Mouse (Mus musculus): Measurements from ENCODE around the gene Rasa2. TPM values are rescaled to one million over a fixed set of nuclear protein-coding genes. Genes with fewer than 3 reads are reported as not detected.
"Not testable (repeated sequence)": the region's sequence is repeated elsewhere in the genome, so short reads cannot be mapped to it uniquely, and the experiment has no call there.

Rasa2 gene
- polyA plus RNA-seq, 1 experiment from 2014 or later = 16.0 TPM

DNA sequence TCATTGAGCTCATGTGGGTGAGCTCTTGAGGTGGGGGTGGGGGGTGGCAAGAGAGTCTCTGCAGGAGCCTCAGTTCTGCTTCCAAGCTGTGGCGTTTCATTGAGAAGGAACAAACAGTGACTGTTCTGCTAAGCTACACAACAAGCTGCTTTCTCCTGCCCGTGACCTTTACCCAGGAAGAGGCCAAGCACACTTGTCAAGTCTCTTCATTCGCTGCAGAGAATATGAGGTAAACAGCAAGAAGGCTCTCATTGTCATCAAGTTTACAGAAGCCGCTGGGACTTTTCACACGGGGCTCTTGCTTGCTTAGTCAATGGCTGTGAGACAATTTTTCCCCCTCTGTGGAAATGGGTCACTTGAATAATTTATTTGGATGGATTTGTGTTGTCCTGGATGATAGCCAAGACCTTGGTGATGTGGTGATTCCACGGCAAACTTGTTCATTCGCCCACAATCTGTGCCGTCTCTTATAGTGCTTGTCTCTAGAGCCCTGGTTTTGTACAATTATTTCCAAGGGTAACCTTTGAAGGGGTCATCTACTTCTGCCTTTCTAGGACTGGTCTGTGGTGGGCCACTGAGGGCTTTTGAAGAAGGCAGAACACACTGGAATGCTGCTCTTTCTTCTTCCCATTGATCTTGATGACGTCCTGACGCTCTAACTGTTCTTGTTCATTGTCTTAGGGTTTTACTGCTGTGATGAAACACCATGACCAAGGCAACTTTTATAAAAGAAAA lies 29.3 kb upstream of the Rasa2 start:
- no peak overlapping the region for H3K9ac ChIP-seq
- no peak overlapping the region for H3K27ac ChIP-seq
- WGBS = 65% methylated on average over 10 of the region's 10 CpGs
- no peaks in the 10 kb centered on the region for H3K27me3 ChIP-seq
- no peak overlapping the region for H3K4me2 ChIP-seq
- no peak for ATAC-seq
- H3K4me3 ChIP-seq = no peak overlapping the region
- H3K36me3 ChIP-seq (ENCODE audit: poor library complexity, severe bottlenecking) = no peaks in the 10 kb centered on the region
- peaks cover 4% of the 10 kb centered on the region; the same call in 1 of the 2 replicates for H3K4me1 ChIP-seq
- H3K9me3 ChIP-seq (replicated peaks) = no peaks in the 10 kb centered on the region

GRCm38 (mm10) chr9:96659801-96660200 lies 28.4 kb upstream of the Rasa2 start:
- Histone ChIP-seq H3K9ac (no peak overlapping the region), H3K4me2 (no peak overlapping the region), H3K36me3 (ENCODE audit: poor library complexity, severe bottlenecking) (no peaks in the 10 kb centered on the region), H3K4me3 (no peak overlapping the region), H3K9me3 (replicated peaks) (no peaks in the 10 kb centered on the region), H3K4me1 (peaks cover 4% of the 10 kb centered on the region; the same call in 1 of the 2 replicates), H3K27ac (no peak overlapping the region), H3K27me3 (no peaks in the 10 kb centered on the region)
- no peak for ATAC-seq
- 77% methylated on average over 2 of the region's 2 CpGs for WGBS

- Histone ChIP-seq H3K27ac (no peak overlapping the region), H3K9me3 (replicated peaks) (no peaks in the 10 kb centered on the region), H3K36me3 (ENCODE audit: poor library complexity, severe bottlenecking) (no peaks in the 10 kb centered on the region), H3K4me3 (no peak overlapping the region), H3K27me3 (no peaks in the 10 kb centered on the region), H3K4me1 (no peaks in the 10 kb centered on the region), H3K9ac (no peak overlapping the region), H3K4me2 (no peak overlapping the region)
- 78% methylated on average over 4 of the region's 4 CpGs for WGBS
- no peak for ATAC-seq
These were observed 22.1 kb upstream of the Rasa2 start for GRCm38 (mm10) chr9:96653538-96653937.

DNA sequence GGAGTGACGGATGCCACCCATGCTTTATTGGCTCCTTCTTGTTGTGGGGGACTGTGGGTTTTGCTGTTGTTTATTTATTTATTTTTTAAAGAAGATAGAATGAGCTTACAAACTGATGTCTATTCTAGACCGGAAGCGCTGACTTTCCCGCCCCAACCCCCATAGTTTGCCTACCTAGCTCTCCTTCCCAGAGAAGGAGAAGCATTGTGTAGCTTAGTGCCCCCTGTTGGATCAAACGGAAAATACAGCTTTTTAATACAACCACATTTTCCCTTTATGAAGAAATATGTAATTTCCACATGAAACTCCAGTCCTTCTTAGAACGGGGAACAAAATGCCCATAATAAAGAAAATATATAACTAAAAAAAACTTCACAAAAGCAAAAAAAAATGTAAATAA lies 21.3 kb upstream of the Rasa2 start:
- H3K4me1 ChIP-seq = no peaks in the 10 kb centered on the region
- WGBS = 67% methylated on average over 6 of the region's 6 CpGs
- no peaks in the 10 kb centered on the region for H3K36me3 ChIP-seq (ENCODE audit: poor library complexity, severe bottlenecking)
- no peak overlapping the region for H3K27ac ChIP-seq
- H3K27me3 ChIP-seq = no peaks in the 10 kb centered on the region
- H3K4me2 ChIP-seq = no peak overlapping the region
- no peaks in the 10 kb centered on the region for H3K9me3 ChIP-seq (replicated peaks)
- H3K4me3 ChIP-seq = no peak overlapping the region
- no peak overlapping the region for H3K9ac ChIP-seq
- ATAC-seq = no peak

- no peaks in the 10 kb centered on the region for H3K4me1 ChIP-seq
- no peak overlapping the region for H3K4me3 ChIP-seq
- H3K27me3 ChIP-seq = no peaks in the 10 kb centered on the region
- H3K36me3 ChIP-seq (ENCODE audit: poor library complexity, severe bottlenecking) = no peaks in the 10 kb centered on the region
- 89% methylated on average over 7 of the region's 7 CpGs for WGBS
- no peak overlapping the region for H3K4me2 ChIP-seq
- H3K9ac ChIP-seq = no peak overlapping the region
- no peak for ATAC-seq
- H3K27ac ChIP-seq = no peak overlapping the region
- no peaks in the 10 kb centered on the region for H3K9me3 ChIP-seq (replicated peaks)
These were observed 19.4 kb upstream of the Rasa2 start for GRCm38 (mm10) chr9:96650807-96651206.

DNA sequence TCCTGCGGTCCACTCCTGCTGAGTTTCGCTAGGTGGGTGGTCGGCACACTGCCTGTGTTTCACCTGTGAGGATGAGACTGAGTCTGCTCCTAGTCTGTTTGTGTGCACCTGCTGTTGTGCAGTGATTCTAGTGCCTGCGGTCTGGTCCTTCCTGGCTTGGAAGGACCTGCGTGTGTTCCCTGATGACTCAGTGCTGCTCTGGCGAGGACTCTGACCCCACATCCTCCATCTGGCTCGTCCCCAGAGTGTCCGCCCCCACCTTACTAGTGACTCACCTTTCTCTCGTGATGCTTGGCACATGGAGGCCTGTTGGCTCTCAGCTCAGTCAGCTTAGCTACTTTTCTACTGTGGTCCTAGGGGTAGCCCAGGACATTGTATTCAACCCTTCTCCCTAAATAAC lies 18.5 kb upstream of the Rasa2 start:
- Histone ChIP-seq H3K4me2 (no peak overlapping the region), H3K4me1 (no peaks in the 10 kb centered on the region), H3K36me3 (ENCODE audit: poor library complexity, severe bottlenecking) (no peaks in the 10 kb centered on the region), H3K9ac (no peak overlapping the region), H3K27ac (no peak overlapping the region), H3K9me3 (replicated peaks) (no peaks in the 10 kb centered on the region), H3K27me3 (no peaks in the 10 kb centered on the region), H3K4me3 (no peak overlapping the region)
- 73% methylated on average over 9 of the region's 9 CpGs for WGBS
- ATAC-seq = no peak

- Histone ChIP-seq H3K4me1 (no peaks in the 10 kb centered on the region), H3K9me3 (replicated peaks) (no peaks in the 10 kb centered on the region), H3K4me2 (no peak overlapping the region), H3K27ac (no peak overlapping the region), H3K36me3 (ENCODE audit: poor library complexity, severe bottlenecking) (no peaks in the 10 kb centered on the region), H3K27me3 (no peaks in the 10 kb centered on the region), H3K4me3 (no peak overlapping the region), H3K9ac (no peak overlapping the region)
- ATAC-seq = no peak
- 89% methylated on average over 4 of the region's 4 CpGs for WGBS
These were observed 17.9 kb upstream of the Rasa2 start for GRCm38 (mm10) chr9:96649362-96649761.

- Histone ChIP-seq H3K36me3 (ENCODE audit: poor library complexity, severe bottlenecking) (no peaks in the 10 kb centered on the region), H3K9ac (no peak overlapping the region), H3K9me3 (replicated peaks) (0 out of 2 replicates have a peak, but pooled peaks cover 4% of the 10 kb centered on the region), H3K4me1 (no peaks in the 10 kb centered on the region), H3K4me2 (no peak overlapping the region), H3K4me3 (no peak overlapping the region), H3K27ac (no peak overlapping the region), H3K27me3 (no peaks in the 10 kb centered on the region)
- 58% methylated on average over 2 of the region's 2 CpGs for WGBS
- ATAC-seq = no peak
These were observed 15.4 kb upstream of the Rasa2 start for GRCm38 (mm10) chr9:96646668-96647295.

GRCm38 (mm10) chr9:96644840-96645239 lies 13.4 kb upstream of the Rasa2 start:
- ATAC-seq = no peak
- 92% methylated on average over 2 of the region's 2 CpGs for WGBS

DNA sequence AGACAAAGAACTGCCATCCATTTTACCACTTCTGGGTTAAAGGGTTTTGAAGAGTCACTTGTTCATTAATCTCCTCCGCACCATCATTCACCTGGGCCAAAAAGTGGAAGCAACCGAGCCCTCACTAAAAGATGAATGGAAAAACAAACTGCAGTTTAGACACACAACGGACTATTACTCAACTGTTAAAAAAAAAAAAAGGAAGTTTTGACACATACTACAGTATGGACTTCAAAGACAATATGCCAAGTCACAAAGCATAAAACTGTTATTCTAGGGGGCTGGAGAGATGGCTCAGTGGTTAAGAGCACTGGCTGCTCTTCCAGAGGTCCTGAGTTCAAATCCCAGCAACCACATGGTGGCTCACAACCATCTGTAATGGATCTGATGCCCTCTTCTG lies 12.6 kb upstream of the Rasa2 start:
- H3K4me2 ChIP-seq; H3K27me3 ChIP-seq; H3K4me1 ChIP-seq; H3K4me3 ChIP-seq; ATAC-seq; H3K9me3 ChIP-seq (replicated peaks); H3K27ac ChIP-seq; H3K9ac ChIP-seq; H3K36me3 ChIP-seq (ENCODE audit: poor library complexity, severe bottlenecking): not testable (repeated sequence)
- whole genome bisulfite sequencing = 90% methylated on average over 3 of the region's 3 CpGs

More at GRCm38 (mm10) chr9:96644840-96645239, 13.4 kb upstream of the Rasa2 start:
- Histone ChIP-seq H3K36me3 (ENCODE audit: poor library complexity, severe bottlenecking) (no peaks in the 10 kb centered on the region), H3K9ac (no peak overlapping the region), H3K4me2 (no peak overlapping the region), H3K27ac (no peak overlapping the region), H3K4me1 (no peaks in the 10 kb centered on the region), H3K4me3 (no peak overlapping the region), H3K9me3 (replicated peaks) (0 out of 2 replicates have a peak, but pooled peaks cover 4% of the 10 kb centered on the region), H3K27me3 (no peaks in the 10 kb centered on the region)

- H3K27ac ChIP-seq = no peak overlapping the region
- no peak overlapping the region for H3K9ac ChIP-seq
- no peaks in the 10 kb centered on the region for H3K36me3 ChIP-seq (ENCODE audit: poor library complexity, severe bottlenecking)
- H3K9me3 ChIP-seq (replicated peaks) = 0 out of 2 replicates have a peak, but pooled peaks cover 4% of the 10 kb centered on the region
- no peak for ATAC-seq
- H3K4me2 ChIP-seq = no peak overlapping the region
- WGBS = 87% methylated on average over 7 of the region's 7 CpGs
- H3K27me3 ChIP-seq = no peaks in the 10 kb centered on the region
- H3K4me1 ChIP-seq = no peaks in the 10 kb centered on the region
- H3K4me3 ChIP-seq = no peak overlapping the region
These were observed 8.0 kb upstream of the Rasa2 start for GRCm38 (mm10) chr9:96639451-96639850.

GRCm38 (mm10) chr9:96638508-96638907 lies 7.1 kb upstream of the Rasa2 start:
- no peak overlapping the region for H3K27ac ChIP-seq
- H3K9ac ChIP-seq = no peak overlapping the region
- no peak for ATAC-seq
- H3K36me3 ChIP-seq (ENCODE audit: poor library complexity, severe bottlenecking) = no peaks in the 10 kb centered on the region
- H3K4me1 ChIP-seq = no peaks in the 10 kb centered on the region
- no peaks in the 10 kb centered on the region for H3K27me3 ChIP-seq
- H3K4me3 ChIP-seq = no peak overlapping the region
- WGBS = 89% methylated on average over 7 of the region's 7 CpGs
- 0 out of 2 replicates have a peak, but pooled peaks cover 4% of the 10 kb centered on the region for H3K9me3 ChIP-seq (replicated peaks)
- H3K4me2 ChIP-seq = no peak overlapping the region

Data from forebrain, embryonic 13.5 days (tissue).